Mouse (Mus musculus) left cerebral cortex, adult 18-20 months (tissue): Measurements from ENCODE around the gene Hapln3. TPM values are rescaled to one million over a fixed set of nuclear protein-coding genes. Genes with fewer than 3 reads are reported as not detected.

Source experiments
- DNase-seq, 2 experiments: peaks; one replicate each; pipeline ENCODE4 v3.0.0; 2021 to 2022; ENCODE audit warnings: low spot score in 2 of 2, mixed read lengths in 1 of 2
- long read RNA-seq, 2 experiments: library from polyadenylated mRNA; stranded (forward); transcript quantifications; one replicate each; pipeline ENCODE4 v2.0.0; 2021
- total RNA-seq, 2 experiments: library from RNA; stranded (reverse); gene quantifications; 2 replicates each; pipeline ENCODE4 v1.2.3; 2021

Gene Hapln3
- 1 to 10 TPM; 1.9 to 2.2 TPM for total RNA-seq
- long read RNA-seq, experiment 1, result 0 reads
- long read RNA-seq, experiment 2, partial matches to known transcripts, result 0 of 1 reads
- long read RNA-seq, experiment 2, other reads (novel, unspliced or antisense), result 0 of 1 reads

DNA sequence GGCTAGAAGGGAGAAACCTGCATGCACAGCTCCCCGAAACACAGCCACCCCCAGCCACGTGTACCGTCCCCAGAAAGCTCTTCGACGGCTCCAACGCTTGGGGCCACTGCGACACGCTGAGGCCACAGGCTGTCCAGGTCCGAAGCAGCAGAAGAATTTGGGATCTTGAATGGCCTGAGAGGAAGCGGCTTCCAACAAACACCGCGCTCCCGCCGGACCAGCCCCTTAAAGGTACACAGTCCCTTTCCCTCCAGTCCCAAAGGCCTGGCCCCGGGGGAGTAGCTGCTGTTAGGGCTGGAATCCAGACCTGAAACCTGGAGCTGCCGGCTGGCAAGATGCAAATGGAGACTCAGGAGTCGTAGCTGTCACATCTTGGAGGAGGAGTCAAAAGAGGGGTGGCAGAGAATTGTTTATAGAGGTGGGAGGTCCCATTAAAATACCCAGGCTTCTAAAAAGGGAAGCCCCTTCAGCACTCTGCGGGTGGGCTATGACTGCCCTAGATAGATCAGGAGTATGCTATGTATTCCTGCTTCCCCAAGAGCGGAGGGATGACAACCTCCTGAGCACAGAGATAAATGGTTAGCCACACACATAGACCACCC lies at the start of gene Hapln3:
Hapln3 (minus strand) TSS at position 176 of the 602 bp plus-strand sequence.
- DNase-seq, result no peak

- DNase-seq, result no peak
Measured at GRCm38 (mm10) chr7:79173800-79174199, 43.0 kb upstream of the Hapln3 start.

DNA sequence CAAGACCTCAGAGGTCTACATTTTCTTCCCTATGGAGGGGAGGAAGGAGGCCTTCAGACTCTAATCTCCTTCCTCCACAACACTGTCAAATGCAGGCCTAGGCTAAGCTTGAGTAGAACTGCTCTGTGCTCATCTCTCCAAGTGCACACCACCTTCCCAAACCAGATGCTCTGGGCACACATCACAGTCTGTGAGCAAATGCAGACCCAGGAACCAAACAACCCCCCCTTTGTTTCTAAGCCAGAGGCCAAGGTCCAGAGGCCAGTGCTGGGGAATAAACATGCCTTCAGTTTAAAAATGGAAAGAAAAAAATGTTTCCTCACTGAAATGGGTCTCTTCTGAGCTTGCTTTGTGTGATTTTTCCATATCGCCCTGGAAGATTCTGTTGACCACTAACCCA lies 41.0 kb upstream of the Hapln3 start:
- DNase-seq, result no peak

DNA sequence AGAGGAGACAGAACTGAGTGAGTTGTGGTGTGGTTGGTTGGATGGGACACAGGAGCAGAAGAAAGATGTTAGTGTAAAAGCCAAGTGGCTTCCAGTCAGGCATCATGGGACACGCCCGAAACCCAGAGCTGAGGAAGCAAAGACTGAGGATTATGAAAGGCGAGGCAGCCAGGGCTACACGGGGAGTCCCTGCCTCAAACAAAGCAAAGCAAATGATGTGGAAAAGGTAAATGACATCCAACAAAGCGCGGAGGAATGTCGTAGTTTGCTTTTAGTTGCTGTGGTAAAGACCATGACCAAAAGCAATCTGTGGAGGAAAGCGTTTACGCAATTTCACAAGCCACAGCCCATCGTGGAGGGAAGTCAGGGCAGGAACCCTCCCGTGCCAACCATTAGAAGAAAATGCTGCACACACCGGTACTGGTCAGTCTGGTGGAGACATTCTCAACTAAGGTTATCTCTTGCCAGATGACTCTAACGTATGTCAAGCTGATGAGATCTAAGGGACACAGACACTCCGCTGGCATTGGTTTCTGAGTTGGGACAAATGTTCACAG lies 36.3 kb upstream of the Hapln3 start:
- no peak for DNase-seq

DNA sequence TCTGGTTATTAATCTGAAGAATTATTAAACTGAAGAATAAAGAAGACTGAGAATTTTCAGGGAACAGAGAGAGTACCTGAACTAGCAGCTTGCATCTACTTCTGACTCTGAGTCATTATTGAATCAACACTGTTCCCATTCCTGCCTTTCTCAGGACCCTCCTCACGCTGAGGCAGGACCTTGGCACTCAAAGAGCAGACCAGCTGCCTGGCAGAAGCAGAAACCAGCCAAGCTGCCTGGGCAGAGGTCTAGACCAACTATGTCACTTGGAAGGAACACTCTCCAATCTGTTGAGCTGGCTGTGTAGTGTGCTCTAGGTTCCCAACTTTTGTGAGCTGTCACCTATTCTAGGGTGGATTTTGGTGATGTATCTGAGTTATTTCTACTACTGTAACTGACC lies 28.6 kb upstream of the Hapln3 start:
- no peak for DNase-seq

GRCm38 (mm10) chr7:79149522-79149921 lies 18.7 kb upstream of the Hapln3 start:
- no peak for DNase-seq

DNA sequence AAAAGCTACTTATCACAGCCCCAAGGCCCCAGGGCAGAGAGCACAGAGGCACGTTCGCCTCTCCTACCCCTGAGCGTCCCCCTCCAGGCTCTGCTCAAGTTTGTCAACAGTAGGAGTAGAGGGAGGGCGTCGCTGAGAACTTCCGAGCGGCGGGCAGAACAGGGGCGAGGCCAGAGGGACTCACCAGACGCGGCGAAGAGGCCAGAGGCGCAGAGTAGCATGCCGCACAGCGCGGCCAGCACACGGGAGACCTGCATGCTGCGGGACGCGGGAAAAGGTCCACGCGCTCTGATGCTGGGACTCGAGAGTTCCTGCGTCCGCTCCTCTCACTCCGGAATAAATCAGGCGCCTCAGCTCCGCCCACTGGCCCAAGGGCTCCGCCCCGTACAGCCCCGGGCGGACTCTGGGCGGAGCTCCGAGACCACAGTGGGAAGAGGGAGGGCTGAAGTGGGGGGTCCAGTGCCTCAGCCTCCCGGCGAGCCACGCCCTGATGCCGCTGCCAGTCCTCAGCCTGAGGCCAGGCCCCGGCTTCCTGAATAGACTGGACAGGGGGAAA lies 18.0 kb upstream of the Hapln3 start, which contains the start of gene Mfge8:
Mfge8 (minus strand) TSS at position 350 of the 556 bp plus-strand sequence.
- DNase-seq, result peak; percentile 60 to 61

- DNase-seq, result no peak
Measured at GRCm38 (mm10) chr7:79147931-79148653, 17.3 kb upstream of the Hapln3 start.

GRCm38 (mm10) chr7:79147011-79147837 lies 16.4 kb upstream of the Hapln3 start:
- no peak for DNase-seq

- DNase-seq, result peak; percentile 84 to 85
Measured at GRCm38 (mm10) chr7:79140897-79141296, 10.1 kb upstream of the Hapln3 start.

DNA sequence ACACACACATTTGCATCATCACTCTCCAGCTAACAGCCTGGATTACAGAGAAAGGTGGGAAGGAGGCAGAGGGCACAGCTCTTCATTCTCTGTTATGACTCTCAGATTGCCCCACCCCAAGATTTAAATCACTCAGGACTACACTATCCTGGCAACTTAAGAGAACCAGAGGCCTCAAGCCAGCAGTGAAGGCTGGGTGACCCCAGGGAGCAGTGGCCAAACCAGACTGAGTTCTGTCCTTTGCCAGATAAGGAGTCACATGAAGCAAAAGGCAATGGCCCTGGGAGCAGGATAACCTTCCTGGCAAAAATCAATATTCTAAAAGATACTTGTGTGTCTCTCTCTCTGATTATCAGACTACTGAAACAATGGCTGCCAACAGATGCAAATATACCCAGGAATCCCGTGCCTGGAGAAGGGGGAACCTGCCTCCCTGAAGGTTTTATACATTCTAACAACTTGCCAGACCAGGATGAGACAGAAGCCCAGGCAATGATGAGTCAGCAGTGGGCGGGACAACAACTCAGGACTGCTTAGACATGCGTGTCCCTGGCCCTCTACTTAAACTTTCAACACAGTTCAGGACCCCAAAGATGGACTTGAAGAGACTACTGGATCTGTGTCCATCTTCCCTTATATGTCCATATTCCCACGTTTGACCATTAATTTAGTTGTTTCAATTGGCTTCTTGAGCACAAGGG lies 9.2 kb upstream of the Hapln3 start:
- no peak for DNase-seq

- DNase-seq, result no peak
Measured at GRCm38 (mm10) chr7:79139328-79139824, 8.6 kb upstream of the Hapln3 start.

DNA sequence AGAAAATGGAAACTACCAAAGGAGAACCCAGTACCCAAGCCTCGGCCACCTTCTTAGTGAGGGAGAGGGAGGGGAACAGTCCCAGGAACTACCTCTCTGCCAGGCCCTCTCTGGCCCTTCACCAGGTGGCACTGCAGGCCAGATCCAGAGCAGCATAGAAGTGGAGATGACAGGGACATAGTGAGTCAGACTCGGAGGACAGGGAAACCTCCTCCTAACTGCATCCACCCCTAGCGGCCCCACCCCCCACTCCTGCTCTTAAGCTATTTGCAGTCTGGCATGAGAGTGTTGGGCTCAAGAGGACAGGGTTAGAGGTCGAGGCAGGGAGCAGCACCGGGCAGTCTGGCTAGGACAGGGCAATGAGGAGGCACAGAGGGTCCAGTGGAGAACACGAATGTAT lies 2.6 kb upstream of the Hapln3 start:
- DNase-seq, result no peak

GRCm38 (mm10) chr7:79130385-79130784 lies 433 bp downstream of the Hapln3 start:
- DNase-seq, result no peak

DNA sequence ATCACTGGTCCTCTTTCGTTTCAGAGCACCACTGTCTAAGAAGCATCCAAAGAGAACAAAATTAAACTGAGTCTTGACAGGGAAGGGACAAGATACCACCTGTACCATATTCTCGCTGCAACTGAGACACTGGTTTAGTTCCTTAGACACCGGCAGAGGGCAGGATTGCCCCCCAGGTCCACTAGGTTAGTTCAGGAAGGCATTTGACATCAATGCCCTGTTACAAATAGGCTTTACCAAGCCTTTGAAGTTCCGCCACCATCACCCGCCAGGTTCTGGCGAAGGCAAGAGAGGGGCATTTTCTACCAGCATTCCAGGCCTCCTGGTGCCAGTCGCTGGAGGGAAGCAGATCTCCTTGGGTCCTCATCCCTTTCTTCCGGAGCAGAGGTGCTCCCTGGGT lies 935 bp downstream of the Hapln3 start:
- DNase-seq, result no peak

DNA sequence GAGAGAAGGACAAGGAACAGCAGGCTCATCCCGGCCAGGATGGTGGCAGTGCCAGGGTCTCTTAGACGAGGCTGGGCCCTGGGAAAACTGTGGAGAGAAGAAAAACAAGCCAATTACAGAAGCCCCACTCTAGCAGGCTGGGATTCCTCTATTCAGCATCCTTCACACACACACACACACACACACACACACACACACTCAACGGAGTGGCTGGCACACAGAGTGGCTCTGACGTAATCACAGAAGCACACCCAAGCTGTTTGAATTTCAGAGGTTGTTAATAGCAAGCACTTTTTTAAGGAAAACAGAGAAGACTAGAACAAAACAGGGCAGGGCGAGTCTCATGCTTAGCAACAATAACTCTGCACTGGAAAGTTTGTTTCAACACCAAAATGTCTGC lies 7.4 kb downstream of the Hapln3 start:
- DNase-seq, result no peak

GRCm38 (mm10) chr7:79113848-79114247 lies 17.0 kb downstream of the Hapln3 start:
- DNase-seq, result no peak

DNA sequence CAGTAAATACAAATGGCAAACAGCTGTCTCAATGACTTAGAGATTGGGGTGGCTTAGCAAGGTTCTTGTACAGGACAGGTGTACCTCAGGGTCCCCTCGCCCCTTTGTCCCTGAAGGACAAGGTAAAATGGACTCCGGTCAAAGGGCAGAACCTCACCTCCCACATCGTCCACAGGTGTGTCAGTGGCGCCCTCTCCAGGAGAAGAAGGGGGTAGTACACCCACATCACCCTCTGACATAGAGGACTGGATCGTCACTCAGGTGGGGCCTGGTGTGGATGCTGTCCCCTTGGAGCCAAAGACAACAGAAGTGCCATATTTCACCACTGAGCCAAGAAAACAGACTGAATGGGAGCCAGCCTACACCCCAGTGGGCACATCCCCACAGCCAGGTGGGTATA lies 34.3 kb downstream of the Hapln3 start:
- no peak for DNase-seq

- DNase-seq, result peak; percentile 12 to 13
Measured at GRCm38 (mm10) chr7:79089111-79089510, 41.7 kb downstream of the Hapln3 start.
